Mouse (Mus musculus) left cerebral cortex, adult 2 months (tissue): ENCODE results near the gene Acox3. TPM values are rescaled to one million over a fixed set of nuclear protein-coding genes. Genes with fewer than 3 reads are reported as not detected.

ENCODE experiments used
- DNase-seq, 2 experiments: peaks; one replicate each; pipeline ENCODE4 v3.0.0; 2021 to 2022; ENCODE audit warnings: low spot score in 2 of 2, mixed read lengths in 1 of 2; ENCODE audit errors: extremely low spot score in 1 of 2
- H3K27ac ChIP-seq: fragments of 200-600 bp; 2 replicates; pipeline ENCODE4 v1.8.1; 2022
- H3K4me3 ChIP-seq: fragments of 200-600 bp; 2 replicates; pipeline ENCODE4 v1.8.1; 2022
- CTCF ChIP-seq: fragments of 200-600 bp; IDR thresholded peaks from 2 replicates; pipeline ENCODE4 v1.8.1; 2022; ENCODE audit warnings: antibody characterized with exemption, mild to moderate bottlenecking, moderate library complexity
- intact Hi-C: fragments of 180-260 bp; cut with DNase I; formaldehyde crosslinking; loops from one replicate; pipeline ENCODE4 v1.15.1; 2025
- total RNA-seq, 2 experiments: library from RNA; stranded (reverse); gene quantifications; 2 replicates each; pipeline ENCODE4 v1.2.3; 2021

Acox3 gene
- total RNA-seq, 2 experiments from 2014 or later = 31.6 to 32.0 TPM

DNA sequence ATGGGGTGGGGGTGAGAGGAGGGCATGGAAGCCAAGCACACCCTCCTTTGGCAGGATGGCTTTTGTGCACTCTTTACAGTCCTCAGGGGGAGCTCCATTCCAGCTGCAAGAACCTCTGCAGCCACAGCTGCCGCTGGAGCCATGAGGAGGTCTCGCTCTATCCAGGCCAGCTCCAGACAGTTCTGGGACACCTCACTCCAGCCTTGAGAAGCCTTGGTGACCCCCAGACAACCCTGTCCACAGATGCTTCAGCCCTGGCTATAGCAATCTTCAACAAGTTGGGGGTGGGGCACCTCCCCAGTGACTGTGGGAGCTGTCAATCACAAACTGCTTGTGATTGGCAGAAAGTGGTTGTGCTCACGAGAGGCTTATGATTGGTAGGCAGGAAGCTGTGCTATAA lies 76.7 kb downstream of the Acox3 start:
- no peak for DNase-seq
- Histone ChIP-seq H3K4me3 (no peak overlapping the region), H3K27ac (no peak overlapping the region)
- TF ChIP-seq CTCF = no peak
- intact Hi-C loops = no loop called here

GRCm38 (mm10) chr5:35661210-35661609 lies 78.4 kb downstream of the Acox3 start:
- no peak overlapping the region for H3K27ac ChIP-seq
- TF ChIP-seq CTCF = no peak
- DNase-seq = no peak
- intact Hi-C loops = no loop called here
- H3K4me3 ChIP-seq = no peak overlapping the region

GRCm38 (mm10) chr5:35662021-35662545 lies 79.2 kb downstream of the Acox3 start:
- no peak for TF ChIP-seq CTCF
- no peak for DNase-seq
- H3K27ac ChIP-seq = no peak overlapping the region
- no peak overlapping the region for H3K4me3 ChIP-seq
- intact Hi-C loops = no loop called here

Other genes starting within 250 kb of the Acox3 start
- gene Hmx1, start 193.9 kb upstream of the Acox3 start, total RNA-seq = not detected
- under 1 TPM in 1 of 2 experiments, not detected in 1; 0.14 TPM for gene Cpz, start 57.3 kb upstream of the Acox3 start, total RNA-seq
- gene Trmt44, start 8.0 kb upstream of the Acox3 start, total RNA-seq = 1 to 10 TPM; 9.4 to 9.6 TPM
- gene Htra3, start 96.7 kb downstream of the Acox3 start, total RNA-seq = 1 to 10 TPM; 5.9 TPM
- gene Sh3tc1, start 156.9 kb downstream of the Acox3 start, total RNA-seq = 1 to 10 TPM; 2.4 to 4.3 TPM
- 100 to 1,000 TPM; 191 to 208 TPM for gene Ablim2, start 174.8 kb downstream of the Acox3 start, total RNA-seq